Mouse (Mus musculus) embryonic facial prominence, embryonic 14.5 days (tissue): Measurements from ENCODE around the gene Gm11983. TPM values are rescaled to one million over a fixed set of nuclear protein-coding genes. Genes with fewer than 3 reads are reported as not detected.
"Not testable (repeated sequence)": the region's sequence is repeated elsewhere in the genome, so short reads cannot be mapped to it uniquely, and the experiment has no call there.

ENCODE experiments used
- ATAC-seq: fragments of 200-750 bp; cut with Nextera tagmentation; 2 replicates; pipeline ENCODE4 v1.8.0; 2017; ENCODE audit warnings: low read depth, moderate number of reproducible peaks, moderate TSS enrichment
- DNase-seq: peaks from one replicate; pipeline ENCODE4 v3.0.0-alpha.2; 2015; ENCODE audit warnings: low spot score
- H3K27ac ChIP-seq: fragments of 300-500 bp; sonication (generic); replicated peaks from 2 replicates; pipeline ENCODE4 v1.5.1; 2014; ENCODE audit warnings: low read depth, mild to moderate bottlenecking, low read length, moderate library complexity
- H3K27me3 ChIP-seq: fragments of 300-500 bp; sonication (generic); replicated peaks from 2 replicates; pipeline ENCODE4 v1.6.1; 2014; ENCODE audit warnings: low read length; ENCODE audit not compliant: control insufficient read depth, insufficient read depth
- H3K36me3 ChIP-seq: fragments of 300-500 bp; sonication (generic); 2 replicates; pipeline ENCODE4 v1.6.1; 2014; ENCODE audit warnings: low read length, mixed read lengths; ENCODE audit not compliant: control insufficient read depth, insufficient read depth
- H3K4me1 ChIP-seq: fragments of 300-500 bp; sonication (generic); 2 replicates; pipeline ENCODE4 v1.6.1; 2014; ENCODE audit warnings: antibody characterized with exemption, low read length; ENCODE audit not compliant: control insufficient read depth, insufficient read depth
- H3K4me2 ChIP-seq: fragments of 300-500 bp; sonication (generic); 2 replicates; pipeline ENCODE4 v1.6.1; 2014; ENCODE audit warnings: low read depth, mild to moderate bottlenecking, low read length, moderate library complexity, mixed read lengths
- H3K4me3 ChIP-seq: fragments of 300-500 bp; sonication (generic); 2 replicates; pipeline ENCODE4 v1.5.1; 2014; ENCODE audit warnings: low read depth, mild to moderate bottlenecking, low read length
- H3K9ac ChIP-seq: fragments of 300-500 bp; sonication (generic); 2 replicates; pipeline ENCODE4 v1.6.1; 2014; ENCODE audit warnings: low read depth, mild to moderate bottlenecking, low read length, moderate library complexity, mixed read lengths
- H3K9me3 ChIP-seq: fragments of 300-500 bp; sonication (generic); 2 replicates; pipeline ENCODE4 v1.6.1; 2016; ENCODE audit warnings: low read length; ENCODE audit not compliant: control insufficient read depth
- WGBS: fragments of 180-500 bp; shearing (Covaris S2); extraction: QIAGEN DNeasy Blood & Tissue Kit; methylation state at CpG from one replicate; pipeline ENCODE4 v1.1.7; 2014; 5-methylcytosine and 5-hydroxymethylcytosine counted together
- polyA plus RNA-seq: library from polyadenylated mRNA; unstranded; fragments of >200 nt; fragmentation: Nextera tagmentation; extraction: Ambion mirVana; gene quantifications from 2 replicates; pipeline ENCODE4 v1.2.1, GENCODE M21; 2014

Gene Gm11983
- polyA plus RNA-seq, 1 experiment from 2014 or later: not detected

GRCm38 (mm10) chr11:6828196-6828595 lies 9.3 kb downstream of the Gm11983 start:
- Histone ChIP-seq H3K4me2 (no peak overlapping the region), H3K4me1 (no peaks in the 10 kb centered on the region), H3K36me3 (no peaks in the 10 kb centered on the region), H3K9me3 (no peaks in the 10 kb centered on the region), H3K27me3 (no peaks in the 10 kb centered on the region; the same call in 1 of the 2 replicates), H3K27ac (no peak overlapping the region), H3K4me3 (no peak overlapping the region), H3K9ac (no peak overlapping the region)
- DNase-seq: no peak
- 53% methylated on average over 5 of the region's 5 CpGs for WGBS
- no peak for ATAC-seq

- Histone ChIP-seq H3K9ac (no peak overlapping the region), H3K27ac (no peak overlapping the region), H3K36me3 (no peaks in the 10 kb centered on the region), H3K9me3 (no peaks in the 10 kb centered on the region), H3K4me2 (no peak overlapping the region), H3K27me3 (no peaks in the 10 kb centered on the region), H3K4me1 (no peaks in the 10 kb centered on the region), H3K4me3 (no peak overlapping the region)
- WGBS: 97% methylated on average over 3 of the region's 3 CpGs
- ATAC-seq (no peak), DNase-seq (no peak)
Measured at GRCm38 (mm10) chr11:6826157-6826556, 11.3 kb downstream of the Gm11983 start.

- 76% methylated on average over 2 of the region's 2 CpGs for WGBS
- ATAC-seq: no peak; the same call in 1 of the 2 replicates
- H3K27ac ChIP-seq: no peak overlapping the region
Measured at GRCm38 (mm10) chr11:6823176-6823575, 14.3 kb downstream of the Gm11983 start.

GRCm38 (mm10) chr11:6814486-6814885 lies 23.0 kb downstream of the Gm11983 start:
- ATAC-seq (no peak), DNase-seq (no peak)
- no peaks in the 10 kb centered on the region for H3K27me3 ChIP-seq
- WGBS: 90% methylated on average over 4 of the region's 4 CpGs
- no peaks in the 10 kb centered on the region for H3K9me3 ChIP-seq
- no peak overlapping the region for H3K4me2 ChIP-seq
- no peaks in the 10 kb centered on the region for H3K4me1 ChIP-seq
- no peak overlapping the region for H3K4me3 ChIP-seq
- H3K36me3 ChIP-seq: no peaks in the 10 kb centered on the region
- H3K9ac ChIP-seq: no peak overlapping the region
- no peak overlapping the region for H3K27ac ChIP-seq

More at GRCm38 (mm10) chr11:6823176-6823575, 14.3 kb downstream of the Gm11983 start:
- Histone ChIP-seq H3K27me3 (no peaks in the 10 kb centered on the region), H3K9ac (no peak overlapping the region), H3K4me3 (no peak overlapping the region), H3K36me3 (no peaks in the 10 kb centered on the region), H3K9me3 (no peaks in the 10 kb centered on the region), H3K4me2 (no peak overlapping the region), H3K4me1 (no peaks in the 10 kb centered on the region)
- no peak for DNase-seq

- not testable (repeated sequence) for H3K27me3 ChIP-seq, H3K4me3 ChIP-seq, H3K4me1 ChIP-seq, H3K9me3 ChIP-seq, ATAC-seq, H3K36me3 ChIP-seq, H3K9ac ChIP-seq, H3K27ac ChIP-seq, DNase-seq, H3K4me2 ChIP-seq
Measured at GRCm38 (mm10) chr11:6802879-6803278, 34.6 kb downstream of the Gm11983 start.

- no peaks in the 10 kb centered on the region for H3K36me3 ChIP-seq
- ATAC-seq (no peak), DNase-seq (no peak)
- H3K4me1 ChIP-seq: no peaks in the 10 kb centered on the region
- no peak overlapping the region for H3K27ac ChIP-seq
- no peaks in the 10 kb centered on the region for H3K27me3 ChIP-seq
- WGBS: 82% methylated on average over 3 of the region's 3 CpGs
- H3K9ac ChIP-seq: no peak overlapping the region
- H3K4me2 ChIP-seq: no peak overlapping the region
- H3K4me3 ChIP-seq: no peak overlapping the region
- H3K9me3 ChIP-seq: no peaks in the 10 kb centered on the region
Measured at GRCm38 (mm10) chr11:6790690-6791089, 46.8 kb downstream of the Gm11983 start.

Other genes starting within 250 kb of the Gm11983 start
- 7.0 and 8.5 TPM in 2 replicates for gene Nacad, start 231.6 kb downstream of the Gm11983 start, polyA plus RNA-seq
- gene Tbrg4, start 211.6 kb downstream of the Gm11983 start, polyA plus RNA-seq: 33.7 and 35.7 TPM in 2 replicates
- gene Wap, start 199.0 kb downstream of the Gm11983 start, polyA plus RNA-seq: not detected in 2 replicates
- 12.2 and 15.1 TPM in 2 replicates for gene Ramp3, start 179.1 kb downstream of the Gm11983 start, polyA plus RNA-seq
- 2.5 and 2.6 TPM in 2 replicates for gene Adcy1, start 225.8 kb upstream of the Gm11983 start, polyA plus RNA-seq